Mouse (Mus musculus) c-Kit-positive CD71-positive TER-119-positive erythroid progenitor cells, embryonic 14.5 days (primary cell): ENCODE data around the gene 4921507P07Rik.
"Not testable (repeated sequence)": the region's sequence is repeated elsewhere in the genome, so short reads cannot be mapped to it uniquely, and the experiment has no call there.

Experiments used
- DNase-seq: peaks from one replicate; pipeline ENCODE4 v3.0.0-alpha.2; 2013; ENCODE audit warnings: low spot score

4921507P07Rik gene

DNA sequence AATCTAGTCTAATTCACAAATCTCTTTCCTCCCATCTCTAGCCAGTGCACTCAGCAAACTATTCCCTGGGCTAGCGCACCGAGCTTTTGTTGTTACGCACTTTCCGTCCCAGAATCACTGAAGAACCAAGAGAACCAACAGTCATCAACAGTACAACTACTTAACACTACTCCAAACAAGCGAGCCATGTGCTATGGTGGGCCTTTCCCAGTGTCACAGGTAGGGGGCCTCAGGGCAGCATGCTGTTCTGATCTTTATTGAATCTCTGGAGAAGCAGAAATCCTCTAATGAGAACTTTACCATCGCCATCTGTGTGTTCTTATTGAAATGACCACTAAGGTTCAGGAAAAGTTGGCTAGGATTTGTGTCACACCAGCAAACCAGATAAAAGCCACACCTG, 38.9 kb downstream of the 4921507P07Rik start:
- DNase-seq, result no peak

DNA sequence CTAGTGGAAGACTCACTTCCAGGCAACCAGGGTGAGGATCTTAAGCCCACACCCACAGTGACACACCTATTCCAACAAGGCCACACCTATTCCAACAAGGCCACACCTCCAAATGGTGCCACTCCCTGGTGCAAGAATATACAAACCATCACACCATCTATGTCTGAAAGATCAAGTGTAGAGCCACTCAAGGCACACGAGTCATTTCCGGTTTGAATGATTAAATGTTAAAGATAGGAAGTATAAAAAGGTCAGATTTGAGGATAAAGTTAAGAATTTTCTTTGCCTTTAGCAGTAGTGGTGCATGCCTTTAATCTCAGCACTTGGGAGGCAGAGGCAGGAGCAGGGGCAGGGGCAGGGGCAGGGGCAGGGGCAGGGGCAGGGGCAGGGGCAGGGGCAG, 42.2 kb downstream of the 4921507P07Rik start:
- DNase-seq, result not testable (repeated sequence)

DNA sequence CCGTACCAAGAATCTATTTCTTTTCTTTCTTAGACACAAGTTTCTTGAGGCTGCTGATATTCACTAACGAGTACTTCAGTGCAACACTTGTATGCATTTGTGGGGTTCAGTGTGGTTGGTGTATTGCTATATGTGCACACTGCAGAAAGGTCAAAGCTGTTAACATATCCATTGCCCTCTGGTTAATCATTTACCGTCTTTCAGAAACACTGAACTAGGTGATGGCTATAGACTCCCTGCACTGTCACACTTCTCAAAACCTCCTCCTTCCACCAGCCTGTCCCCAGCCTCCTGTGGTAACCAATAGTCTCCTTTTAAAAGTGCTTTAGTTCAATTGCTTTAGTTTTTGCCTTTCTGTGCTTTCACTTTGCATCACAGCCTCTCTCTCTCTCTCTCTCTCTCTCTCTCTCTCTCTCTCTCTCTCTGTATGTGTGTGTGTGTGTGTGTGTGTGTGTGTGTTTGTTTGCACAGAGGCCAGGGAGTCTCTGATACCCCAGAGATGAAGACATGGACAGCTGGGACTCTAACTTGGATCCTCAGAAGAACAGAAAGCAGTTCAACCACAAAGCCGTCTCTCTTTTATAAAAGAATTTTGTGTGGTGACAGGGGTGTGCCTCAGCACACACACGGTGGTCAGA, 43.4 kb downstream of the 4921507P07Rik start:
- no peak for DNase-seq

DNA sequence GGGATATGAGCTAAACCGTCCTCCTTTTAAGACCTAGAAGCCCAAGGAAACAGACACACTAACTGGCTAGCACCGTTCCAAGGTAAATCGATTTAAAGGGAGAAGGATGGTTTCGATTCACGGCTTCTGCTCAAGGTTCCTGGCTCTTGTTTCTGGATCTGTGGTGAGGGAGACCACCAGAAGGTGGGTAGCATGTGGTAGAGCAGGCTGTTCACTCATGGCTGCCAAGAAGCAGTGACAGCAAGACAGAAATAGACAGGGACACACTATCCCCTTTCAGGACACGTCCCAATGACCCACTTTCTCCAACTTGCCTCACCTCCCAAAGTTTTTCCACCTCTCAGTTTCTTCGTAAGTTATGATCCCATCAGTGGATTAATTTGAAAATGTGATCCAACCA, 46.6 kb downstream of the 4921507P07Rik start:
- DNase-seq, result no peak

DNA sequence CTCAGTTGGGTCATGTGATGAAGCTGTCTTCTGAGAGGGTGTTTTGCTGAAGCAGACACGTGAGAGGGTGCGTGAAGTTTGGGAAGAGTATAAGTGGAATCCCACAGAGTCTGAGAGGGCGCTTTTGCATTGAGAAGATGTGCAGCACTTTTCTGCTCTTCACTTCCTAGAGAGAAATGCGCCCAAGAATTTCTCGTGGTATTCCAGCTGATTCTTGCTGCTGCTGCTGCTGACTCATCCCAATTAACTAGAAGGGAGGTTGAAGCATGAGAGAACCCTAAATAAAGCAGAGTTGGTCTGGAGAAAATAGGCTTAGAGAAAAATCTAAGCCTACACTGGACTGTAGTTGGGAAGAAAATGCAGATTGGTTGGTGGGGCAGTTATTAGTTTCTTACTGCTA, 47.4 kb downstream of the 4921507P07Rik start:
- DNase-seq, result no peak

DNA sequence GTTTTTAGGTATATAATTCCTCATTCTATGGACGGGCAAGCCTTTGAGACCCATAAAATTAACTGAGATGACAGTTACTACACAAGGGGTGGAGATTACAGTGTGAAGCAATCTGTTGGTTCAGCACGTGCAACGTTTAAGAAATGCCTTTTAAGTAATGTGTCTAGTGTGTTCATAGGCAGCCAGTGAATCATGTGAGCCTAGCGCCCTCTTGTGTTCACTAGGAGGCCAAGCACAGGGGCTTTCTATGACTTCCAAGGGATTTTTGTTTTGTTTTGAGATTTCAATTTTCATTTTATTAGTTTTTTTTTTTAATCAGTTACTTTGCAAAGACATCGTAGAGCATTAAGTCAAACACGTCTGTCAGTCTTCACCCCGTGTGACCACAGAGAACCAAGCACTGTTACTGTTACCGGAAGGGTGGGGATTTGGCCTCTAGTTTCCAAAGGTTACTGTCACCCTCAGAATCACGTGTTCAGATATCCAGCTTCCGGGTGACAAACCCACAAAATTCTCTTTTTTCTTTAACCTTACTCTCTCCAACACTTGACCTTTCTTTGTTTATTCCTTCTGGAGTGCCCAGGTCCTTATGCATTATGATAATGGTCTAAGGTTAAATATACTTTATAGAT, 50.9 kb downstream of the 4921507P07Rik start:
- peak; percentile 36 for DNase-seq

DNA sequence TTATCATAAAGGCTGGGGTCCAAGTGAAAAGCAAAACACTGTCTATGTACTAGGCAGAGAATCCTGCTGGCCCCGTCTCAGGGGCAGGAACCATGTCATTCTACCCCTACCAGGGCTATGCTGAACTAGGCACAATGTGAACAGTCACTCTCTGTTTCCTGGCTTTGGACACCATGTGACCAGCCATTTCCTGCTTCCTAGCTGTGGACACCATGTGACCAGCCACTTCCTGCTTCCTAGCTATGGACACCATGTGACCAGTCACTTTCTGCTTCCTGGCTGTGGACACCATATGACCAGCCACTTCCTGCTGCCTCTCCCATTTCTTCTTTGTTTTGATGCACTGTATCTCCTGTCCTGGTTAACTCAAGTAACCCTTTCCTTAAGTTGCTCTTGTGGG, 53.9 kb downstream of the 4921507P07Rik start:
- no peak for DNase-seq

DNA sequence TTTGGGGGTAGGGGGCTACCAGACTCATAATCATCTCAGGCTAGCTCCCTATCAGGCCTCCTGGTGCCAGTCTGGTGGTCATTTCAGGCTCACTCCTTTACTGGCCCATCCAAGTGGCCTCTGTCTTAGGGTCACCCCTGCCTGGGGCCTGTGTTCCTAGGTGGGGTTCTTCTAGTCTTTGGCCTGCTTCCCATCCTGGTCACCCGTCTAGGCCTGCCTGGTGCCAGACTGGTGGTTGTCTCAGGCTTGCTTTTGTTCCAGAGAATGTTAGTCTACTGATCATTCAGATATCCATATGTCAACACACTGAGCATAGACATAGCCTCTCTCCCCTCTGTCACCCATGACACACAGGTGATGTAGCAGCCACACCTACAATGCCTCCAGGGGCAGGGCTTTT, 56.8 kb downstream of the 4921507P07Rik start:
- DNase-seq, result no peak

DNA sequence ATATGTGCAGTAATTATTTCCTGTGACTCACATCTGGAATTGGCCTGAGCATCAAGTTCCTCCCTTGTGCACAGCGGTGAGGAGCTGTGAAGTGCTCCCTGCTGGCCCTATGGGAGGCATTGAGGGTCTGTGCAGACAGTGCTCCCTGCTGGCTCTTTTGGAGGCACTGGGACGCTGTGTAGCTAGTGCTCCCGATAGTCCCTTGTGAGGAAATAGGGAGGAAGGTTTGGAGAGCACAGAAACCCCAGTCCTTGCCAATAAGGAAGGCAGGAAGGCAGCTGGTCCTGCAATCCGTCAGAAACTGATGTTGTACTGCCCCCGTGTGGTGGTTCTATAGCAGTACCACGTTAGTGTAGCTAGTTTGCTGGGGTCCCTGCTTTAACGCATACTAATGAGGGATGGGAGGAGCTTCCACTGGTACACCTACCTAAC, 60.0 kb downstream of the 4921507P07Rik start:
- DNase-seq, result peak; percentile 53

DNA sequence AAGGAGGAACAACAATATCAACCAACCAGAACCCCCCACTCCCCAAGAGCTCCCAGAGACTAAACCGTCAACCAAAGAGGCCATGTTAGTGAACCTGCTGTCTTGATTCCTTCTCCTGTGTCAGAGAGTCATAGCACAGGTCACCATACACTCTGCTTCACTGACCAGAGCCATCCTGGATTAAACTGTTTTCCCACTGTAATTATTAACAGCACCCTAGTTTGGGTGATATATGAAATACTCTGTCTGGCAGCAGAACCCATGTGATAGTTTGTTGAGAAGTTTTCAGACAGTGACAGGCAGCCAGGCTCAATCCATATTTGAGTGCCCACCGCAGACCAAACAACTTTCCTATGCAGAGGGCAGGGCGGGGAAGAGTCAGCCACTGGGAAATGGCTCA, 61.1 kb downstream of the 4921507P07Rik start:
- DNase-seq, result no peak

DNA sequence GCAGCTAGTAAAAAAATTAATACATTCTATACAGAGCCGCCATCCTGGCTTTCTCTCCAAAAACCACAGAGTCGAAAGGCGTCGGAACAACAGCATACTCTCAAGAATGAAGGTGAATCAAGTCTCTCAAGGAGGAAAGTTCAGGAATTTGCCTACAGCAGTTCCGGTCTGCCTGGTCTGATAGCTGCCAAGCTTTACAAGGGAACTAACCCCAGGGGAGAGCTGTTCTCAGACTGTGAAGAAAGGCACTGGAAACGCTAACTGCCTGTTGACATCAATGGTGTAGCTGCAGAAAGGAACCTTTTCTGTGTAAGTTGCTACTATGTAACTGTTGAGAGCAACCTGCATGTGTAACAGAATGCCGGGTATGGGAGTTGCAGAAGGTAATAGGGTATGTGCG, 64.5 kb downstream of the 4921507P07Rik start:
- no peak for DNase-seq

DNA sequence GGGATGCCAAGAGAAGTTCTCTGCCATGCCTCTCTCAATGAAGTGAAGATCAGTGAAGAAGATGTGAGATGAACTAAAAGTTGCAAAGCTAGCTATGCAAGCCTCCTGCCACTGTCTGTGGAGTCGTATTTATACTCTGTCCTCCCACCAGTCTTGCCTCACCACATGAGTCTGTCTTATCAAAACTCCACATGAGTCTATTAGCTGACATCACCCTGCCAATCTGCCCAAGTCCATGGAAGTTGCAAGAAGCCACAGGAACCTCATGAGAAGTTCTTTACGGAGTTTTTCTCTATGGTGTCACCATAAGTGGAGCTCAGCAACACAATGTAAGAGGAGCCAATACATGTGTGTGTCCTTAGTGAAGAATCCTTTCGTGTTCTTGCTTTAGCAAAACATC, 65.4 kb downstream of the 4921507P07Rik start:
- DNase-seq, result no peak

DNA sequence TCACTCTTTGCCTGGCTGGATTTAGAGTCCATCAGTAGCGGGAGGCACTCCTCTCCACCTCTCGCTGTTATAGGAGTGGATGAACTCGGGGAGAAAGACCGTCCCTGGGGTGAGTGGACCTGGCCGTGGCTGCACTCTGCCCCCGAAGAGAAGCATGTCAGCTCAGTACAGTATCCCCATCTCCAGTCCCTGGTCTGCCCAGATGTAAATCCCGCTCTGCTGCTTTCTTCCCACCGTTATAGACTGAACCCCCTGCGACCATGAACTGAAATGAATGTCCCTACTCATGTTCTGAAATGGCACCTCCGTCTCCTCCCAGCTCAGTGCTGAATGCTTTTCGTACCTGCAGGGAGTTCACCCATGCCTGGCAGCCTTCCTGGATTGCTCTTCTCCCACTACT, 67.2 kb downstream of the 4921507P07Rik start:
- DNase-seq, result no peak

DNA sequence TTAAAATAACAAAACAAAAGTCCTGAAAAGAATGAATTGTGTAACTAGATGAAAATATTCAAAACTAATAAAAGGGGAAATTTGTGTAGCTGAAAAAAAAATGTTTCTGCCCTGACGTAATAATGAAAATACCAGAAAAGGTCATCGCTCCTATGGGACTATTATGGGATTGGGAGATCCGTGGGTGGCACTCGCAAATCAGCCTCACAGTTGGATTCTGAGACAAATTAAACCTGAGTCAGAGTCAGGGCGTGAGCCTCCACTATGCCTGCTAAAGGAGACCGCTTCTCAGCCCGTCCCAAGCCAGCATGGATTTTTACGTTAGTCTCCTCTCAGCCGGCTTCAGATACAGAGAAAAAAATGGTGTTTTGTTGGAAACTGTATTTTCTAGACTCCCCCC, 69.0 kb downstream of the 4921507P07Rik start:
- no peak for DNase-seq

DNA sequence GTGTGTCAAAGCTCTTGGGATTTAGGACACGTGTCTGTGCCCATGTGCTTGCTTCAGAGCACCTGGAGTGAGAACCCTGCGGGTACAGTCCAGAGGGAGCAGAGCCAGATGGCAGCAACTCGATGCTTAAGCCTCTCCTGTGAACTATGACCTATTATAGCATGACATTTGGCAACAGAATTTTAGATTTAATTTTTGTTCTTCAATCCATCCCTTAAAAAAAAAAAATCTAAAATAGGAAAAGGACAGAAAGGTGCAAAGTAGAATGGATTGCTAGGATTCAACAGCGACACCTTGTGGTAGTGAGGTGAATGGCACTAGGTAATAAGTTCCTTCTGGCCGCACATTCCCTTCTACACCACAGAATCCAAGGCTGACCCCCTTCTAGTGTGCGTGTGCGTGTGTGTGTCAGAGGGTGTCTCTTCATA, 69.8 kb downstream of the 4921507P07Rik start:
- peak; percentile 50 for DNase-seq

DNA sequence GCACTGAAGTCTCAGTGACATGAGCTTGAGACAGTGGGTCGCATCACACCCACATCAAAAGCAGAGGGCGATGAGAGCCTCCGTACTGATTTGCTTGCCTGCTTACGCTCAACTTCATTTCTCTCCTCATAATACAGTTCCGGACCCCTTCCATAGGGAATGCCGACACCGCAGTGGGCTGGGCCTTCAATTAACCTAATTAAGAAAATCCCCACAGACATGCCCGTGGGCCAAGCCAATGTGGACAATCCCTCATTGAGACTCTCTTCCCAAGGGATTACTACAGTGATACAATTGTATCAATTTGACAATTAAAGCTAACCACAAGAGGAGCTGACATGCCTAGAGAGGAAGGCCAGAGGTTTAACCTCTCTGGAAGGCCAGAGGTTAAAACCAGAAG, 70.6 kb downstream of the 4921507P07Rik start:
- DNase-seq, result no peak

DNA sequence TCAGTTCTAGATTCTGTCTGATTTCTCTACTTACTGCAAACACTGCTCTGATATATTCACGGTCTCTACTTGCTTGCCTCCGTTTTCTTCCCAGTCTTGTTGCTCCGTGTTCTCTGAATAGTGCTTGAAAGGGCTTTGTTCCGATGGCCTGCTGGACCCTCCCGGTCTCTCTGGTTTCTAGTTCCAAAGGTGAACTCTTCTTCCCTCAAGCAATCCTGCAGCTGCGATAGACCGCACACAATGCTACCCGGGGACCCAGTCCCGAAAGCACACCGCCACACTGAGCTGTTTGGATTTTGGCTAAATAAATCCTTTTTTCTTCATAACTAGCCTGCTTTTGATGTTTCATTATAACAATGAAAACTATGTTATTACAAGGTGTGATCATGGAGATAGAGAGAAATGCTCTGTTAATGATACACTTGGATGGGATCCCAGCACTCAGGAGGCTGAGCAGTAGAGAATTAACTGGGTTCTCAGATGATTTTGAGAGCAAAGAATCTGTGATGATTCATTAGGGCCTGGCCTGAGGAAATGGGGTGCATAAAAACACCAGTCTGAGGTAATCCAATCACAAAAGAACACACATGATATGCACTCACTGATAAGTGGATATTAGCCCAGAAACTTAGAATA, 72.1 kb downstream of the 4921507P07Rik start:
- DNase-seq, result no peak
